Mouse (Mus musculus): ENCODE measurements around the gene Abcc3.

DNA sequence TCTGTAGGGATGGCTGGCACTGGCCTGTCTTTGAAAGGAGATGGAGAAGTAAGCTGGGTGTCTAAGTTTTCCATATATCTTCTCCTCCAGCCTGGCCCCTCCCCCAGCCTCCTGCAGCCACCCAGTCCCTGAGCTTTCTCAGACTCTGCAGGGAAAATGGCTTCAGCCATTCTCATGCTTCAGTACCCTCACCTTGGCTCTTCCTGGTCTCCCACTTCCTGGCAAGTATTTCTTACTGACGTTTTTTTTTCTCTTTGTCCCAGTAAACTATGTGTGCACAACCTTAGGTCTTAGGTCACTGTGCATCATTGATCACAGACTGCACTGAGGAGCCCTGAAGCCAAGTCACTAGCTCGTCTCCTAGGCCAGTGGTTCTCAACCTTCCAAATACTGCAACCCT, 13.7 kb downstream of the Abcc3 start:
- TF ChIP-seq CTCF (IDR thresholded peaks at IDR 0.05; ENCODE audit: borderline replicate concordance, insufficient read depth, low read length) = no peak
- no peak for TF ChIP-seq POLR2A (IDR thresholded peaks at IDR 0.05; ENCODE audit: low read depth, low read length)

Measured in embryonic fibroblast, embryonic 13.5 days (primary cell).